Mouse (Mus musculus) liver, postnatal 0 days (tissue): ENCODE data around the gene Gm45837. TPM values are rescaled to one million over a fixed set of nuclear protein-coding genes. Genes with fewer than 3 reads are reported as not detected.

Experiments used
- ATAC-seq: fragments of 200-750 bp; cut with Nextera tagmentation; 2 replicates; pipeline ENCODE4 v1.8.0; 2017; ENCODE audit warnings: mild to moderate bottlenecking, moderate library complexity
- DNase-seq: peaks from one replicate; pipeline ENCODE4 v3.0.0-alpha.2; 2016
- H3K27ac ChIP-seq: fragments of 300-500 bp; sonication (generic); 2 replicates; pipeline ENCODE4 v1.5.1; 2014; ENCODE audit warnings: antibody characterized with exemption, moderate library complexity, mild to moderate bottlenecking, low read depth
- H3K27me3 ChIP-seq: fragments of 300-500 bp; sonication (generic); 2 replicates; pipeline ENCODE4 v1.6.1; 2014; ENCODE audit warnings: low read length, control low read depth, mixed read lengths; ENCODE audit not compliant: insufficient read depth
- H3K36me3 ChIP-seq: fragments of 300-500 bp; sonication (generic); replicated peaks from 2 replicates; pipeline ENCODE4 v1.6.1; 2014; ENCODE audit warnings: mild to moderate bottlenecking, control low read depth, low read length, moderate library complexity, mixed read lengths; ENCODE audit not compliant: insufficient read depth
- H3K4me1 ChIP-seq: fragments of 300-500 bp; sonication (generic); 2 replicates; pipeline ENCODE4 v1.6.1; 2014; ENCODE audit warnings: antibody characterized with exemption, mild to moderate bottlenecking, control low read depth; ENCODE audit not compliant: insufficient read depth
- H3K4me2 ChIP-seq: fragments of 300-500 bp; sonication (generic); 2 replicates; pipeline ENCODE4 v1.6.1; 2014; ENCODE audit warnings: low read depth, mild to moderate bottlenecking, low read length, moderate library complexity, mixed read lengths
- H3K4me3 ChIP-seq: fragments of 300-500 bp; sonication (generic); 2 replicates; pipeline ENCODE4 v1.5.1; 2014; ENCODE audit warnings: low read depth, low read length
- H3K9ac ChIP-seq: fragments of 300-500 bp; sonication (generic); replicated peaks from 2 replicates; pipeline ENCODE4 v1.6.1; 2014; ENCODE audit warnings: mild to moderate bottlenecking, moderate library complexity
- H3K9me3 ChIP-seq: fragments of 300-500 bp; sonication (generic); 2 replicates; pipeline ENCODE4 v1.6.1; 2016; ENCODE audit warnings: mild to moderate bottlenecking, control low read depth, low read length, mixed read lengths
- CTCF ChIP-seq: sonication (generic); IDR thresholded peaks from 2 replicates; pipeline ENCODE4 v1.5.1; 2016; ENCODE audit warnings: antibody characterized with exemption, low read depth
- EP300 ChIP-seq: IDR thresholded peaks from 2 replicates; pipeline ENCODE4 v1.6.1; 2016; ENCODE audit warnings: antibody characterized with exemption, low read depth, mild to moderate bottlenecking
- WGBS: fragments of 180-500 bp; shearing (Covaris S2); extraction: QIAGEN DNeasy Blood & Tissue Kit; methylation state at CpG from one replicate; pipeline ENCODE4 v1.1.7; 2014; ENCODE audit not compliant: insufficient replicate concordance; 5-methylcytosine and 5-hydroxymethylcytosine counted together
- polyA plus RNA-seq: library from polyadenylated mRNA; unstranded; fragments of >200 nt; fragmentation: Nextera tagmentation; extraction: Ambion mirVana; gene quantifications from 2 replicates; pipeline ENCODE4 v1.2.1, GENCODE M21; 2015

The Gm45837 gene
- polyA plus RNA-seq, 1 experiment from 2014 or later: not detected

GRCm38 (mm10) chr7:101369666-101370065 lies 41.0 kb upstream of the Gm45837 start:
- H3K4me3 ChIP-seq: no peak overlapping the region
- DNase-seq (no peak), ATAC-seq (no peak)
- H3K27ac ChIP-seq: no peak overlapping the region
- no peaks in the 10 kb centered on the region for H3K27me3 ChIP-seq
- no peak overlapping the region for H3K4me2 ChIP-seq
- H3K9me3 ChIP-seq: no peaks in the 10 kb centered on the region
- WGBS: 76% methylated on average over 7 of the region's 7 CpGs
- no peak for TF ChIP-seq EP300
- TF ChIP-seq CTCF: no peak
- H3K4me1 ChIP-seq: peaks cover 12% of the 10 kb centered on the region; the same call in 1 of the 2 replicates
- peaks cover 10% of the 10 kb centered on the region; the same call in 1 of the 2 replicates for H3K36me3 ChIP-seq
- H3K9ac ChIP-seq: no peak overlapping the region

GRCm38 (mm10) chr7:101373082-101373481 lies 37.6 kb upstream of the Gm45837 start:
- DNase-seq (no peak), ATAC-seq (no peak)
- Histone ChIP-seq H3K4me2 (no peak overlapping the region), H3K27ac (no peak overlapping the region), H3K4me1 (peaks cover 22% of the 10 kb centered on the region), H3K36me3 (peaks cover 17% of the 10 kb centered on the region), H3K9ac (no peak overlapping the region), H3K4me3 (no peak overlapping the region), H3K9me3 (no peaks in the 10 kb centered on the region), H3K27me3 (no peaks in the 10 kb centered on the region)
- TF ChIP-seq EP300 (no peak), CTCF (no peak)
- WGBS: 88% methylated on average over 21 of the region's 26 CpGs

- no peak overlapping the region for H3K4me2 ChIP-seq
- TF ChIP-seq CTCF (peak; percentile 80), EP300 (no peak)
- no peaks in the 10 kb centered on the region for H3K9me3 ChIP-seq
- H3K4me3 ChIP-seq: no peak overlapping the region
- DNase-seq (no peak), ATAC-seq (no peak)
- peaks cover 24% of the 10 kb centered on the region for H3K4me1 ChIP-seq
- no peak overlapping the region for H3K9ac ChIP-seq
- H3K27ac ChIP-seq: no peak overlapping the region
- H3K36me3 ChIP-seq: peaks cover 17% of the 10 kb centered on the region
- H3K27me3 ChIP-seq: no peaks in the 10 kb centered on the region
These were observed 36.5 kb upstream of the Gm45837 start for GRCm38 (mm10) chr7:101374155-101374554.

GRCm38 (mm10) chr7:101376701-101377340 lies 33.9 kb upstream of the Gm45837 start:
- no peak for ATAC-seq
- no peak overlapping the region for H3K4me2 ChIP-seq
- TF ChIP-seq EP300 (no peak), CTCF (no peak)
- WGBS: 81% methylated on average over 10 of the region's 10 CpGs
- DNase-seq: no peak
- H3K9ac ChIP-seq: no peak overlapping the region
- 0 out of 2 replicates have a peak overlapping the region, but pooled peaks have one; percentile 95 for H3K27ac ChIP-seq
- no peak overlapping the region for H3K4me3 ChIP-seq
- H3K27me3 ChIP-seq: no peaks in the 10 kb centered on the region
- peaks cover 13% of the 10 kb centered on the region for H3K36me3 ChIP-seq
- no peaks in the 10 kb centered on the region for H3K9me3 ChIP-seq
- H3K4me1 ChIP-seq: peaks cover 32% of the 10 kb centered on the region

- TF ChIP-seq EP300 (peak; percentile 54; the same call in 1 of the 2 replicates), CTCF (no peak)
- Histone ChIP-seq H3K36me3 (peaks cover 12% of the 10 kb centered on the region), H3K27me3 (no peaks in the 10 kb centered on the region), H3K9ac (peak overlapping the region; percentile 64), H3K4me3 (peak overlapping the region; percentile 41), H3K27ac (peak overlapping the region; percentile 95), H3K4me2 (peak overlapping the region; percentile 69), H3K4me1 (peaks cover 32% of the 10 kb centered on the region), H3K9me3 (no peaks in the 10 kb centered on the region)
- WGBS: 16% methylated on average over 7 of the region's 7 CpGs
- DNase-seq (peak; percentile 81), ATAC-seq (peak; percentile 83)
These were observed 32.9 kb upstream of the Gm45837 start for GRCm38 (mm10) chr7:101377741-101378262.

- ATAC-seq (peak; percentile 1; the same call in 1 of the 2 replicates), DNase-seq (no peak)
- no peaks in the 10 kb centered on the region for H3K9me3 ChIP-seq
- WGBS: 43% methylated on average over 3 of the region's 3 CpGs
- peaks cover 32% of the 10 kb centered on the region for H3K4me1 ChIP-seq
- peak overlapping the region; percentile 41 for H3K4me3 ChIP-seq
- no peaks in the 10 kb centered on the region for H3K27me3 ChIP-seq
- H3K4me2 ChIP-seq: peak overlapping the region; percentile 69
- H3K36me3 ChIP-seq: peaks cover 12% of the 10 kb centered on the region
- TF ChIP-seq EP300: no peak
- TF ChIP-seq CTCF: no peak
- H3K27ac ChIP-seq: peak overlapping the region; percentile 95
- H3K9ac ChIP-seq: peak overlapping the region; percentile 64
These were observed 32.4 kb upstream of the Gm45837 start for GRCm38 (mm10) chr7:101378285-101378684.
